Mouse (Mus musculus) mature B cell (primary cell): ENCODE measurements around the gene Rnf19b.

ENCODE experiments used
- in situ Hi-C: fragments of 300-500 bp; cut with MboI; formaldehyde crosslinking; loops from 2 replicates; pipeline ENCODE4 v1.14.3; 2019

Rnf19b gene

GRCm38 (mm10) chr4:129079126-129079525 lies 21.1 kb downstream of the Rnf19b start:
- in situ Hi-C loops: no loop called here

GRCm38 (mm10) chr4:129081041-129081440 lies 23.0 kb downstream of the Rnf19b start:
- in situ Hi-C loops: loop anchor here (5.0 kb wide), 1 partner anchor 104 kb away; no protein-coding TSS in a partner anchor

GRCm38 (mm10) chr4:129081512-129081911 lies 23.4 kb downstream of the Rnf19b start:
- in situ Hi-C loops: loop anchor here (5.0 kb wide), 1 partner anchor 104 kb away; no protein-coding TSS in a partner anchor

- in situ Hi-C loops: loop anchor here (5.0 kb wide), 1 partner anchor 105 kb away; no protein-coding TSS in a partner anchor
Observed at GRCm38 (mm10) chr4:129081939-129082338, 23.9 kb downstream of the Rnf19b start.

GRCm38 (mm10) chr4:129082379-129083115 lies 24.5 kb downstream of the Rnf19b start:
- in situ Hi-C loops: loop anchor here (5.0 kb wide), 1 partner anchor 105 kb away; no protein-coding TSS in a partner anchor

GRCm38 (mm10) chr4:129084896-129085295 lies 26.8 kb downstream of the Rnf19b start:
- in situ Hi-C loops: loop anchor here (5.0 kb wide), 1 partner anchor 108 kb away; no protein-coding TSS in a partner anchor

- in situ Hi-C loops: no loop called here
Observed at GRCm38 (mm10) chr4:129086078-129086477, 28.0 kb downstream of the Rnf19b start.

- in situ Hi-C loops: no loop called here
Observed at GRCm38 (mm10) chr4:129087850-129088249, 29.8 kb downstream of the Rnf19b start.

GRCm38 (mm10) chr4:129095276-129095675 lies 37.2 kb downstream of the Rnf19b start:
- in situ Hi-C loops: no loop called here

- in situ Hi-C loops: no loop called here
Observed at GRCm38 (mm10) chr4:129097006-129097405, 38.9 kb downstream of the Rnf19b start.

- in situ Hi-C loops: no loop called here
Observed at GRCm38 (mm10) chr4:129102133-129102829, 44.2 kb downstream of the Rnf19b start.

- in situ Hi-C loops: no loop called here
Observed at GRCm38 (mm10) chr4:129105356-129105755, 47.3 kb downstream of the Rnf19b start, which contains the start of gene Tmem54. Gene Tmem54, plus strand, starts transcription at chr4:129105548.

- in situ Hi-C loops: no loop called here
Observed at GRCm38 (mm10) chr4:129106073-129106472, 48.0 kb downstream of the Rnf19b start.

- in situ Hi-C loops: no loop called here
Observed at GRCm38 (mm10) chr4:129107348-129107899, 49.4 kb downstream of the Rnf19b start.

- in situ Hi-C loops: no loop called here
Observed at GRCm38 (mm10) chr4:129108624-129109023, 50.6 kb downstream of the Rnf19b start.

GRCm38 (mm10) chr4:129110804-129111203 lies 52.7 kb downstream of the Rnf19b start:
- in situ Hi-C loops: no loop called here

- in situ Hi-C loops: no loop called here
Observed at GRCm38 (mm10) chr4:129111350-129111749, 53.3 kb downstream of the Rnf19b start.

GRCm38 (mm10) chr4:129112231-129112630 lies 54.2 kb downstream of the Rnf19b start:
- in situ Hi-C loops: no loop called here

GRCm38 (mm10) chr4:129113083-129113988 lies 55.3 kb downstream of the Rnf19b start:
- in situ Hi-C loops: no loop called here

GRCm38 (mm10) chr4:129116703-129117102 lies 58.6 kb downstream of the Rnf19b start:
- in situ Hi-C loops: no loop called here

- in situ Hi-C loops: no loop called here
Observed at GRCm38 (mm10) chr4:129117720-129118510, 59.8 kb downstream of the Rnf19b start.
